Mouse (Mus musculus): Measurements from ENCODE around the gene Hoxb8.

Gene Hoxb8

DNA sequence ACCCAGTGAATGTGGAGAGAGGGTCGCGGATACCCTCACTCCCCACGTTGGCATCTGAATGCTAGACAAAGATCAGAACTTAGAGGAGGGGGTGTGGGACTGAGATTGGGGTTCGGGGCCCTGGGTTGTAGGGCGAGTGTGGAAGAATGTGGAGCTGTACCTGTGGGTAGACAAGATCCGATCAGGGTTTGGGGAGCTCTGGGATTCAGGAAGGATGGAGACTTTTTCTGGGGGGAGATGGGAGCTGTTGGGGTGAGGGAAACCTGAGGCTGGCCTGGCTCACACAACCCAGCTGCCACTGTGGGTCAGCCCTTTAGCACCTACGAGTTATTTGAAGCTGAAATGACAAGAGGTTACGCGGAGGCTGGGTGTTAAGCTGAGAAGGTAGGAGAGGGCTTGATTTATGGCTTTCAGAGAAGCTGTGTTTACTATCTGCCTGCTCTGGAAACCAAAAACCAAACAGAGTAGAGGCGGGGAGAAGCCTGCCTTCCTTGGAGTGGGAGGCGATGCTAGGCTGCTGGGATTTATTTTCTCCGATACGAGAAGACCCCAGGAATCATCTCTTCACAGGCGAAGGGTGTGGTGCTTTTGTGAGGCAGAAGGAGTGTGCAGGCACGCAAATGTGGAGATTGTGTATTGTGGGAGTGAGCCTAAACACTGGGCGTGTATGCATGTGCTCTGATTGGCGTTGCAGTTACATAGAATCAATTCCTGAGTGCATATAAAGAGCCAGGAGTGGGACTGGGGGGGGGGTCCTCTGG is 51.7 kb downstream of the Hoxb8 start:
- no peak for DNase-seq (ENCODE audit: low read depth, low spot score)

- DNase-seq (ENCODE audit: low read depth, low spot score): no peak
These were observed 52.3 kb downstream of the Hoxb8 start for GRCm38 (mm10) chr11:96334002-96334364.
